In the genomic region with DNA sequence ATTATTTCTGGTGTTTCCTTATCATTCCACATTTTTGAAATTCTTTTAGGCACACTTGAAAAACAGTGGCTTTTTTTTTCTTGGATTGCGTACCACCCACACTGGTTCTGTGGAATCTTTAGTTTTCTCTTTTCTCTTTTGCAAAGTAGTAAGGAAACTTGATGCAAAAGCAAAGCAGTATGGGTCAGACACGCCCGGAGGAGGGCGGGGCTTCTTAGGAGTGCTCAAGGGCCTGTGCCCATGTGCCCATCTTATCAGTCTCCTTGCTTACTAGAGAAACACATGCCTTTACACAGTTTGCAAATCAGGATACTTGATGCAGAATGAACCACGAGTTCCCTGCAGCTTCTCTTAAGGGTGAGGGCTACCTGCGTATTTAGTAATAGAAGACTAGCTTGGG, we compare ENCODE assay signal across 22 mouse cellular contexts. TPM values are rescaled to one million over a fixed set of nuclear protein-coding genes. Genes with fewer than 3 reads are reported as not detected.
"Had no signal": no experiment of that assay in that cellular context is flagged by ENCODE, and none has a peak within 500 bp of the region (broad histone marks: within the 10 kb centered on the region; RNA-seq: fewer than 3 reads in every experiment).

No protein-coding gene starts in this region.

- H3K27ac ChIP-seq: intestine, embryonic 15.5 days; kidney, embryonic 15.5 days; limb, embryonic 10.5 days; limb, embryonic 13.5 days; liver, embryonic 12.5 days; liver, embryonic 15.5 days; midbrain, embryonic 10.5 days; midbrain, embryonic 13.5 days had no signal

- H3K36me3 ChIP-seq: intestine, embryonic 15.5 days; kidney, embryonic 15.5 days; limb, embryonic 10.5 days; limb, embryonic 13.5 days; liver, embryonic 12.5 days; liver, embryonic 15.5 days; midbrain, embryonic 10.5 days; midbrain, embryonic 13.5 days had no signal

- H3K9ac ChIP-seq: intestine, embryonic 15.5 days; kidney, embryonic 15.5 days; limb, embryonic 13.5 days; liver, embryonic 12.5 days; liver, embryonic 15.5 days; midbrain, embryonic 13.5 days had no signal

- H3K27me3 ChIP-seq: intestine, embryonic 15.5 days; kidney, embryonic 15.5 days; limb, embryonic 13.5 days; liver, embryonic 12.5 days; liver, embryonic 15.5 days; megakaryocyte, embryonic 14.5 days; midbrain, embryonic 13.5 days had no signal

- ATAC-seq: intestine, embryonic 15.5 days; liver, embryonic 12.5 days had no signal

- H3K9me3 ChIP-seq: intestine, embryonic 15.5 days; kidney, embryonic 15.5 days; limb, embryonic 10.5 days; limb, embryonic 13.5 days; liver, embryonic 12.5 days; liver, embryonic 15.5 days; megakaryocyte, embryonic 14.5 days; midbrain, embryonic 10.5 days; midbrain, embryonic 13.5 days had no signal

- DNase-seq: kidney, adult 8-10 months; kidney, postnatal 10 days; kidney, postnatal 4 days; liver; thymus, adult 2 months; thymus, postnatal 14 days; thymus, postnatal 4 days had no signal

- H3K4me1 ChIP-seq: intestine, embryonic 15.5 days; kidney, embryonic 15.5 days; limb, embryonic 10.5 days; limb, embryonic 13.5 days; liver, embryonic 12.5 days; liver, embryonic 15.5 days; megakaryocyte, embryonic 14.5 days; midbrain, embryonic 10.5 days; midbrain, embryonic 13.5 days had no signal

- H3K4me2 ChIP-seq: intestine, embryonic 15.5 days; kidney, embryonic 15.5 days; limb, embryonic 13.5 days; liver, embryonic 12.5 days; liver, embryonic 15.5 days; midbrain, embryonic 13.5 days had no signal

- H3K4me3 ChIP-seq: intestine, embryonic 15.5 days; kidney, embryonic 15.5 days; limb, embryonic 10.5 days; limb, embryonic 13.5 days; liver, embryonic 12.5 days; liver, embryonic 15.5 days; megakaryocyte, embryonic 14.5 days; midbrain, embryonic 10.5 days; midbrain, embryonic 13.5 days had no signal

RNA-seq across cellular contexts. Expression of a gene that starts 17.3 kb away (rescaled TPM):
- polyA plus RNA-seq: limb, embryonic 10.5 days; liver, embryonic 12.5 days; liver, embryonic 15.5 days; midbrain, embryonic 10.5 days; midbrain, embryonic 13.5 days; neural tube, embryonic 11.5 days; neural tube, embryonic 14.5 days; spleen, adult 2 months; thymus, adult 2 months had no signal

RNA-seq across cellular contexts. Expression of a gene that starts 37.3 kb away (rescaled TPM):
- polyA plus RNA-seq: intestine, embryonic 15.5 days; kidney, embryonic 15.5 days; limb, embryonic 10.5 days; limb, embryonic 13.5 days; liver, embryonic 12.5 days; liver, embryonic 15.5 days; midbrain, embryonic 10.5 days; midbrain, embryonic 13.5 days; midbrain, postnatal 0 days; neural tube, embryonic 11.5 days; neural tube, embryonic 14.5 days; small intestine, adult 2 months; spleen, adult 2 months; stomach, embryonic 16.5 days; thymus, adult 2 months had no signal
